Mouse (Mus musculus): ENCODE data around the gene Btrc.
A peak's percentile ranks its signal among the peaks of the same experiment; 100 is the strongest.

Gene Btrc

GRCm38 (mm10) chr19:45428146-45428545 is 64.6 kb downstream of the Btrc start:
- no peak for DNase-seq (ENCODE audit: low read depth, low spot score)

- no peak for DNase-seq (ENCODE audit: low read depth, low spot score)
Observed at GRCm38 (mm10) chr19:45430971-45431633, 67.6 kb downstream of the Btrc start.

GRCm38 (mm10) chr19:45432351-45432750 is 68.8 kb downstream of the Btrc start:
- DNase-seq (ENCODE audit: low read depth, low spot score): no peak

GRCm38 (mm10) chr19:45436019-45436418 is 72.5 kb downstream of the Btrc start:
- peak; percentile 83 for DNase-seq (ENCODE audit: low read depth, low spot score)

- DNase-seq (ENCODE audit: low read depth, low spot score): no peak
Observed at GRCm38 (mm10) chr19:45437175-45437574, 73.6 kb downstream of the Btrc start.

- DNase-seq (ENCODE audit: low read depth, low spot score): no peak
Observed at GRCm38 (mm10) chr19:45438191-45438590, 74.7 kb downstream of the Btrc start.

- peak; percentile 51 for DNase-seq (ENCODE audit: low read depth, low spot score)
Observed at GRCm38 (mm10) chr19:45438928-45439846, 75.7 kb downstream of the Btrc start.

- no peak for DNase-seq (ENCODE audit: low read depth, low spot score)
Observed at GRCm38 (mm10) chr19:45440554-45441175, 77.1 kb downstream of the Btrc start.

GRCm38 (mm10) chr19:45441717-45442116 is 78.2 kb downstream of the Btrc start:
- DNase-seq (ENCODE audit: low read depth, low spot score): no peak

- no peak for DNase-seq (ENCODE audit: low read depth, low spot score)
Observed at GRCm38 (mm10) chr19:45445253-45445933, 81.9 kb downstream of the Btrc start.

GRCm38 (mm10) chr19:45446631-45447030 is 83.1 kb downstream of the Btrc start:
- DNase-seq (ENCODE audit: low read depth, low spot score): no peak

- DNase-seq (ENCODE audit: low read depth, low spot score): no peak
Observed at GRCm38 (mm10) chr19:45447222-45447621, 83.7 kb downstream of the Btrc start.

- peak; percentile 24 for DNase-seq (ENCODE audit: low read depth, low spot score)
Observed at GRCm38 (mm10) chr19:45447886-45448285, 84.4 kb downstream of the Btrc start.

GRCm38 (mm10) chr19:45454391-45454790 is 90.9 kb downstream of the Btrc start:
- DNase-seq (ENCODE audit: low read depth, low spot score): no peak

- DNase-seq (ENCODE audit: low read depth, low spot score): no peak
Observed at GRCm38 (mm10) chr19:45456896-45457295, 93.4 kb downstream of the Btrc start.

GRCm38 (mm10) chr19:45458702-45459101 is 95.2 kb downstream of the Btrc start:
- no peak for DNase-seq (ENCODE audit: low read depth, low spot score)

- DNase-seq (ENCODE audit: low read depth, low spot score): no peak
Observed at GRCm38 (mm10) chr19:45459931-45460665, 96.6 kb downstream of the Btrc start.

- DNase-seq (ENCODE audit: low read depth, low spot score): peak; percentile 53
Observed at GRCm38 (mm10) chr19:45460749-45461736, 97.5 kb downstream of the Btrc start.

GRCm38 (mm10) chr19:45469760-45470159 is 106.2 kb downstream of the Btrc start:
- DNase-seq (ENCODE audit: low read depth, low spot score): no peak
